Mouse (Mus musculus) liver, postnatal 0 days (tissue): Measurements from ENCODE around the gene Gnpat. TPM values are rescaled to one million over a fixed set of nuclear protein-coding genes. Genes with fewer than 3 reads are reported as not detected.
"Not testable (repeated sequence)": the region's sequence is repeated elsewhere in the genome, so short reads cannot be mapped to it uniquely, and the experiment has no call there.

Source experiments
- ATAC-seq: fragments of 200-750 bp; cut with Nextera tagmentation; 2 replicates; pipeline ENCODE4 v1.8.0; 2017; ENCODE audit warnings: mild to moderate bottlenecking, moderate library complexity
- DNase-seq: peaks from one replicate; pipeline ENCODE4 v3.0.0-alpha.2; 2016
- H3K27ac ChIP-seq: fragments of 300-500 bp; sonication (generic); 2 replicates; pipeline ENCODE4 v1.5.1; 2014; ENCODE audit warnings: antibody characterized with exemption, moderate library complexity, mild to moderate bottlenecking, low read depth
- H3K27me3 ChIP-seq: fragments of 300-500 bp; sonication (generic); 2 replicates; pipeline ENCODE4 v1.6.1; 2014; ENCODE audit warnings: low read length, control low read depth, mixed read lengths; ENCODE audit not compliant: insufficient read depth
- H3K36me3 ChIP-seq: fragments of 300-500 bp; sonication (generic); replicated peaks from 2 replicates; pipeline ENCODE4 v1.6.1; 2014; ENCODE audit warnings: mild to moderate bottlenecking, control low read depth, low read length, moderate library complexity, mixed read lengths; ENCODE audit not compliant: insufficient read depth
- H3K4me1 ChIP-seq: fragments of 300-500 bp; sonication (generic); 2 replicates; pipeline ENCODE4 v1.6.1; 2014; ENCODE audit warnings: antibody characterized with exemption, mild to moderate bottlenecking, control low read depth; ENCODE audit not compliant: insufficient read depth
- H3K4me2 ChIP-seq: fragments of 300-500 bp; sonication (generic); 2 replicates; pipeline ENCODE4 v1.6.1; 2014; ENCODE audit warnings: low read depth, mild to moderate bottlenecking, low read length, moderate library complexity, mixed read lengths
- H3K4me3 ChIP-seq: fragments of 300-500 bp; sonication (generic); 2 replicates; pipeline ENCODE4 v1.5.1; 2014; ENCODE audit warnings: low read depth, low read length
- H3K9ac ChIP-seq: fragments of 300-500 bp; sonication (generic); replicated peaks from 2 replicates; pipeline ENCODE4 v1.6.1; 2014; ENCODE audit warnings: mild to moderate bottlenecking, moderate library complexity
- H3K9me3 ChIP-seq: fragments of 300-500 bp; sonication (generic); 2 replicates; pipeline ENCODE4 v1.6.1; 2016; ENCODE audit warnings: mild to moderate bottlenecking, control low read depth, low read length, mixed read lengths
- CTCF ChIP-seq: sonication (generic); IDR thresholded peaks from 2 replicates; pipeline ENCODE4 v1.5.1; 2016; ENCODE audit warnings: antibody characterized with exemption, low read depth
- EP300 ChIP-seq: IDR thresholded peaks from 2 replicates; pipeline ENCODE4 v1.6.1; 2016; ENCODE audit warnings: antibody characterized with exemption, low read depth, mild to moderate bottlenecking
- WGBS: fragments of 180-500 bp; shearing (Covaris S2); extraction: QIAGEN DNeasy Blood & Tissue Kit; methylation state at CpG from one replicate; pipeline ENCODE4 v1.1.7; 2014; ENCODE audit not compliant: insufficient replicate concordance; 5-methylcytosine and 5-hydroxymethylcytosine counted together
- polyA plus RNA-seq: library from polyadenylated mRNA; unstranded; fragments of >200 nt; fragmentation: Nextera tagmentation; extraction: Ambion mirVana; gene quantifications from 2 replicates; pipeline ENCODE4 v1.2.1, GENCODE M21; 2015

Gnpat gene
- polyA plus RNA-seq, 1 experiment from 2014 or later: 24.2 TPM

- TF ChIP-seq CTCF: no peak
- no peak for TF ChIP-seq EP300
- Histone ChIP-seq H3K4me1 (no peaks in the 10 kb centered on the region), H3K27me3 (no peaks in the 10 kb centered on the region), H3K27ac (no peak overlapping the region), H3K9me3 (no peaks in the 10 kb centered on the region), H3K4me2 (no peak overlapping the region), H3K36me3 (peaks cover 29% of the 10 kb centered on the region), H3K4me3 (no peak overlapping the region), H3K9ac (no peak overlapping the region)
- ATAC-seq: no peak
- DNase-seq: no peak
- 66% methylated on average over 2 of the region's 2 CpGs for WGBS
Observed at GRCm38 (mm10) chr8:124837956-124838355, 24.9 kb upstream of the Gnpat start.

GRCm38 (mm10) chr8:124839371-124839770 is 23.5 kb upstream of the Gnpat start:
- no peak overlapping the region for H3K9ac ChIP-seq
- DNase-seq: no peak
- no peaks in the 10 kb centered on the region for H3K9me3 ChIP-seq
- H3K4me1 ChIP-seq: peaks cover 4% of the 10 kb centered on the region; the same call in 1 of the 2 replicates
- H3K27me3 ChIP-seq: no peaks in the 10 kb centered on the region
- WGBS: 76% methylated on average over 10 of the region's 10 CpGs
- no peak overlapping the region for H3K4me2 ChIP-seq
- no peak overlapping the region for H3K4me3 ChIP-seq
- H3K27ac ChIP-seq: no peak overlapping the region
- H3K36me3 ChIP-seq: peaks cover 29% of the 10 kb centered on the region
- TF ChIP-seq EP300 (no peak), CTCF (no peak)
- no peak for ATAC-seq

- 85% methylated on average over 7 of the region's 7 CpGs for WGBS
- H3K4me3 ChIP-seq: no peak overlapping the region
- no peaks in the 10 kb centered on the region for H3K9me3 ChIP-seq
Observed at GRCm38 (mm10) chr8:124840900-124841299, 21.9 kb upstream of the Gnpat start.

GRCm38 (mm10) chr8:124841775-124842174 is 21.1 kb upstream of the Gnpat start:
- ATAC-seq: no peak
- no peaks in the 10 kb centered on the region for H3K27me3 ChIP-seq
- H3K4me1 ChIP-seq: peaks cover 13% of the 10 kb centered on the region
- H3K9me3 ChIP-seq: no peaks in the 10 kb centered on the region
- TF ChIP-seq CTCF (no peak), EP300 (no peak)
- peaks cover 29% of the 10 kb centered on the region for H3K36me3 ChIP-seq
- no peak overlapping the region for H3K4me2 ChIP-seq
- WGBS: 85% methylated on average over 10 of the region's 10 CpGs
- no peak overlapping the region for H3K27ac ChIP-seq
- no peak overlapping the region for H3K9ac ChIP-seq
- no peak overlapping the region for H3K4me3 ChIP-seq
- DNase-seq: no peak

More at GRCm38 (mm10) chr8:124840900-124841299, 21.9 kb upstream of the Gnpat start:
- H3K4me1 ChIP-seq: peaks cover 13% of the 10 kb centered on the region
- H3K27ac ChIP-seq: no peak overlapping the region
- peaks cover 29% of the 10 kb centered on the region for H3K36me3 ChIP-seq
- no peak overlapping the region for H3K9ac ChIP-seq
- no peak overlapping the region for H3K4me2 ChIP-seq
- DNase-seq (no peak), ATAC-seq (no peak)
- TF ChIP-seq EP300 (no peak), CTCF (no peak)
- H3K27me3 ChIP-seq: no peaks in the 10 kb centered on the region

GRCm38 (mm10) chr8:124842929-124843328 is 19.9 kb upstream of the Gnpat start:
- H3K9me3 ChIP-seq, H3K27me3 ChIP-seq, H3K4me2 ChIP-seq, H3K9ac ChIP-seq, DNase-seq, H3K4me3 ChIP-seq, H3K27ac ChIP-seq, ATAC-seq: not testable (repeated sequence)
- peaks cover 13% of the 10 kb centered on the region for H3K4me1 ChIP-seq
- H3K36me3 ChIP-seq: peaks cover 29% of the 10 kb centered on the region
- 84% methylated on average over 1 of the region's 1 CpGs for WGBS

GRCm38 (mm10) chr8:124845131-124845530 is 17.7 kb upstream of the Gnpat start:
- no peak overlapping the region for H3K4me3 ChIP-seq
- TF ChIP-seq CTCF (no peak), EP300 (no peak)
- peak overlapping the region; percentile 29; the same call in 1 of the 2 replicates for H3K27ac ChIP-seq
- no peaks in the 10 kb centered on the region for H3K27me3 ChIP-seq
- H3K9me3 ChIP-seq: no peaks in the 10 kb centered on the region
- DNase-seq: no peak
- H3K9ac ChIP-seq: no peak overlapping the region
- H3K36me3 ChIP-seq: peaks cover 10% of the 10 kb centered on the region
- 0 out of 2 replicates have a peak, but pooled peaks have one; percentile 33 for ATAC-seq
- 43% methylated on average over 3 of the region's 3 CpGs for WGBS
- peaks cover 13% of the 10 kb centered on the region for H3K4me1 ChIP-seq
- no peak overlapping the region for H3K4me2 ChIP-seq

GRCm38 (mm10) chr8:124845573-124845972 is 17.3 kb upstream of the Gnpat start:
- ATAC-seq: no peak
- H3K9ac ChIP-seq: no peak overlapping the region
- no peak overlapping the region for H3K4me3 ChIP-seq
- peaks cover 13% of the 10 kb centered on the region for H3K4me1 ChIP-seq
- no peak for TF ChIP-seq EP300
- no peak for TF ChIP-seq CTCF
- H3K27ac ChIP-seq: peak overlapping the region; percentile 29; the same call in 1 of the 2 replicates
- H3K4me2 ChIP-seq: no peak overlapping the region
- H3K36me3 ChIP-seq: peaks cover 6% of the 10 kb centered on the region
- H3K27me3 ChIP-seq: no peaks in the 10 kb centered on the region
- WGBS: 69% methylated on average over 5 of the region's 5 CpGs
- H3K9me3 ChIP-seq: no peaks in the 10 kb centered on the region
- DNase-seq: no peak
